Mouse (Mus musculus) adrenal gland, adult 2 months (tissue): Measurements from ENCODE around the gene Rps6ka5. TPM values are rescaled to one million over a fixed set of nuclear protein-coding genes. Genes with fewer than 3 reads are reported as not detected.

Source experiments
- DNase-seq: peaks from one replicate; pipeline ENCODE4 v3.0.0; 2021
- polyA plus RNA-seq: library from polyadenylated mRNA; depleted of rRNA; stranded (reverse); fragments of >200 nt; gene quantifications from 2 replicates; pipeline ENCODE4 v1.2.3, GENCODE M21; 2012
- total RNA-seq, 2 experiments: library from RNA; stranded (reverse); gene quantifications; 2 replicates each; pipeline ENCODE4 v1.2.3; 2021

Gene Rps6ka5
- total and polyA plus RNA-seq, 3 experiments: 0.27 to 8.5 (median 5.1) TPM

GRCm38 (mm10) chr12:100594700-100595099 is 132.1 kb downstream of the Rps6ka5 start:
- no peak for DNase-seq

DNA sequence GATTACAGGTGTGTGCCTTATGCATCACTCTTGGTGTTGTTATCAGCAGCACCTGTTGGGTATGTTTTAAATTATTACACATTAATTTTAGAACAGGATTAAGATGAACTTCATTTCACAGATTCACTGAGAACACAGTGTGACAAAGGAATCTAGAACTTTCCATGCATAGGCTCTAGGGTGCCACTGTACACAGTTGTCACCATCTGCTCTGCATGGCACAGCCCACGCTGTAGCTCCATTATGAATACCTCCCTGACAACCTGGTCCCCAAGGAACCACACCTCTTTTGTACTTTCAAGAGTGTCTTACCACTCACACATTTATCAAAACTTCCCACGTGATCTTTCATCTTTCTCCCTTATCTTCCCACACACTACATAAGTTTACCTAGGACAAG is 140.2 kb downstream of the Rps6ka5 start:
- no peak for DNase-seq

GRCm38 (mm10) chr12:100579221-100579620 is 147.6 kb downstream of the Rps6ka5 start:
- DNase-seq: no peak

DNA sequence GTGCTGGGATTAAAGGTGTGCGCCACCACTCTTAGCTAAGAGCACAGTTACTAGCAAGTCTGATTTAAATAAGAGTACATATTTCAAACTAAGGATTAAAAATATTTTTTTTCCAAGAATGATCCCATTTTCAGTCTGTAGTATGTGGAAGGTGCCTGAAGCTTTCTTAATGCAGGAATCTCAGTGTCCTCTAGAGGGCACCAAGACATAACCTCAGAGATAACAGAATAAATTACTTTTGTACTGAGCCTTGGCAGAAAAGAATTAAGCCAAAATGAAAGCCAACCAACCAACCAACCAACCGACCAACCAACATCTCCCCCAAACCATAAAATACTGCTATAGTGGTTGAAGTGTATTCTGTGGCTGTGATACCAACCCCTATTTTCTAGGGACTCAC is 148.5 kb downstream of the Rps6ka5 start:
- DNase-seq: peak; percentile 32

- no peak for DNase-seq
Observed at GRCm38 (mm10) chr12:100575739-100576138, 151.0 kb downstream of the Rps6ka5 start.

DNA sequence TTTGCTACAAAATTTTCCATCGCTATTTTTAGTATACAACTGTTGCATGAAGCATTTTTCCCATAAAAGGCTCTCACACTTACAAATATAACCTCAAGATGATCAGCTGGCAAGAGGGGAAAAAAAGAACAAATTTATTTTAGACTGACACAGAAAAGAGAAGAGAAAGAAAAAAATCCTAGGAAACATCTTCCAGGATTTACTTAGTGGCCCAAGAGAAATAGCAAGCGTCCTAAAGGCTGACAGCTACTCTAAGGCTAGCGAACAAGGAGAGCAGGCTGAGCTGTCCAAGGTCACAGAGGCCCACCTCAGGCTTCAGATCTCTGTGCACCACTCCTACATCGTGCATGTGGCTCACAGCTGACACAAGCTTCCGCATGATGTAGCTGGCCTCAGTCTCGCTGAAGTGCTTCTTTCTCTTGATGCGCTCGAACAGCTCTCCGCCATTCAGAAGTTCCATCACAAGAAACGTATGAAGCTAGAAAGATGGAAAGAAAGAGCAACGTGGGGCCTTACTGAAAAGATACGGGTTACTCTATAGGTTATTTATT is 156.2 kb downstream of the Rps6ka5 start:
- no peak for DNase-seq

- DNase-seq: no peak
Observed at GRCm38 (mm10) chr12:100568831-100569230, 158.0 kb downstream of the Rps6ka5 start.

- no peak for DNase-seq
Observed at GRCm38 (mm10) chr12:100568105-100568504, 158.7 kb downstream of the Rps6ka5 start.

DNA sequence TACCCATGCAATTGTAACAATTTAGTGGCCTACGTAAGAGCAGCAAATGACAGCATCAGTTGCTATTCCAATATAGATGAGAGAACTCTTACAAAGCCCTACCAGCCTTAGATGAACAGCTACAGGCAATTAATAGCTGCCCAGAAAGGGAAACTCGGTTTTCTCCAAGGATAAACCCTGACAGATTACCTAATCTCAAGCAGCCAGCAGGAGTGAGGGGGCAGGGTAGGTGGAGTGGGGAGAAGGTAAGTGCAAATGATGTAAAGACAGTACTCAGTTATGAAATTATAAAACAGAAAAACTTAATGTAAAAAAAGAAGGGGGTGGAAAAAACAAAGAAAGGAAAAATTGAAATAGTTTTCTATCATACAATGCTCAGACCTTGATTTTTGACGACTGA is 159.2 kb downstream of the Rps6ka5 start:
- no peak for DNase-seq

DNA sequence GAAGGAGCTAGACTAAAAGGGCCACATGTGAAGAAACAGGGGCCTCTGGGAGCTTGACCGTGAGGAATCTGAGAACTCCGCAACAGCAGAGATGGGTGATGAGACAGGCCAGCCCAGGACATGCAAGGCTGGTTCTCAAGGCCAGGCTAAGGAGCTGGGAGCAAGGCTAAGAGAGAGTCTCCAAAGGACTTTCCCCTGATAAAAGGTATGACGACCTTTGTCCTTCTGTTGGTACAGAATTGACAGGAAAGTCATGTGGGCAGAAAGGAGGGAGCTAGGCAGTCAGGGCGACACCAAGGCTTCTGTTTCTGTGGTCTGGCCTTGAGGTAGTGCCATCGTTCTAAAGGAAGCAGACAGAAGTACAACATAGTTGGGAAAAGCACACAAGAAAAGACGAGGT is 173.1 kb downstream of the Rps6ka5 start:
- no peak for DNase-seq

GRCm38 (mm10) chr12:100551972-100552371 is 174.8 kb downstream of the Rps6ka5 start:
- DNase-seq: no peak

DNA sequence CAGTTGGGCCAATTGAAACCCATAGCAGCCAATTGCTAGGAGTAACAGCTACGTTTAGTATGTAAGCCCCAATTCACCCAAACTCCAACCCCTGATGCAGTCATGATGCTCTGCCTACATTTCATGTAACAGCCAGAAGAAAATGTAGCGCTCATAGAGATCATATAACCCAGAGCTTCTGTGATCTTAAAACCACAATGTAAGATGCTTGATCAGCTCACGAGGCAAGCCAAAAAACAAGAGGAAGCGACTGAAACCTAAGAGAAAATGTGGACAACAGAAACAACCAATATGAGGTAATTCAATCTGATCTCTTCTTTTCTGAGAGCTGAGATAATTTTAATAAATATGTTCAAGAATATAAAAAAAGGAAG is 182.6 kb downstream of the Rps6ka5 start:
- no peak for DNase-seq

- DNase-seq: no peak
Observed at GRCm38 (mm10) chr12:100543437-100544193, 183.2 kb downstream of the Rps6ka5 start.

- DNase-seq: no peak
Observed at GRCm38 (mm10) chr12:100542494-100542893, 184.3 kb downstream of the Rps6ka5 start.

DNA sequence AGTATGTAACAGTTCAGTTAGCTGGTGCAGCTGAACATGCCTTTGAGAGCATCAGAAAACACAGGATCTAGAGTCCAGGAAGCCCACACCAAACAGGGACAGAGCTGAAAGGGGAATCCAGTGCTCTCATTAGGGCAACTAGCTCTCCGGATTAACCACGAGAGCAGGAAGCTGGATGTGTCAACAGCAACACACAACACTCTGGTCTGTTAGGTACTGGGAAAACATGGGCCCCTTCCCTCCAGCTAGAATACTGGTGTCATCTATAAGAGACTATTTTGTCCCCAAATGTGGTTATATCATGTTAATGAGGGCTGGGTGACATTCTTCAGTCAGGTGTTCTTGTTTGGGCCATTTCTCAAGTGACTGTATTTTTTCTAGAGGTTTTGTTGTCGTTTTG is 184.7 kb downstream of the Rps6ka5 start:
- no peak for DNase-seq

- DNase-seq: peak; percentile 41
Observed at GRCm38 (mm10) chr12:100539158-100539714, 187.5 kb downstream of the Rps6ka5 start.

GRCm38 (mm10) chr12:100538445-100539157 is 188.2 kb downstream of the Rps6ka5 start:
- peak; percentile 44 for DNase-seq

- no peak for DNase-seq
Observed at GRCm38 (mm10) chr12:100537091-100537490, 189.7 kb downstream of the Rps6ka5 start.

DNA sequence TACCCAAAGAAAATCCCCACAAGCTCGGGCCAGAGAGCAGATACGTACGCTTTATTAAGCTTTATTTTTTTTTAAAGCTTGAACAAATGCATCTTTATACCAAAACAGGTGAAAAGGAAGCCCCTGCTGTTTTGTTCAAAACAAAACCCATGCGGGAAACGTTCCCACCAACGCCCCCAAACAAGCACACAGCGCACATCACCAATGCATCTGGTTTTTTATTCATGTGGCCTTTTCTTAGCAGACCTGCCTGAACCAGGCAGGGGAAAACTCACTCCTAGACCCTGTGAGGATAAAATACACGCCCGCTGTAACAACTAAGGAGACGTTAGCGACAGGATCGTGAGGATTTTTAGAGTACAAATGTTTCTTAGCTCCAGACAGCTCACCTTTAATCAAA is 191.8 kb downstream of the Rps6ka5 start:
- DNase-seq: no peak

DNA sequence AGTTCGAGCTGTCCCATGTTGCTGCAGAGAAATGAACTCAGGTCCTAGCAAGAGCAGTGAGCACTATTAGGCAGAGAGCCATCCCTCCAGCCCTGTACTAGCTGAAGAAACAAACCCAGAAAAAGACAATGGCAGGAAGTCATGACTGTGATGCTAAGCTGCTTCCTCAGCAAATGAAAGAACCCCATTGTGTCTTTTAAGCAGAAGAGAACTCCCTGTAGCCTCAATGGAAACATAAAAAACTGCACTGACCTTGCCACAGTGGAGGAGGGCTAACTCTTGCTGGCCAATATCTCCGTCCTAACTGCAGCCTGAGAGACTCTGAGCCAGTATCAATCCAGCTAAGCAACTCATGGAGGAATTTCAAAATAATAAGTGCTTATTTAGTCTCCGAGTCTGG is 192.8 kb downstream of the Rps6ka5 start:
- DNase-seq: peak; percentile 33

DNA sequence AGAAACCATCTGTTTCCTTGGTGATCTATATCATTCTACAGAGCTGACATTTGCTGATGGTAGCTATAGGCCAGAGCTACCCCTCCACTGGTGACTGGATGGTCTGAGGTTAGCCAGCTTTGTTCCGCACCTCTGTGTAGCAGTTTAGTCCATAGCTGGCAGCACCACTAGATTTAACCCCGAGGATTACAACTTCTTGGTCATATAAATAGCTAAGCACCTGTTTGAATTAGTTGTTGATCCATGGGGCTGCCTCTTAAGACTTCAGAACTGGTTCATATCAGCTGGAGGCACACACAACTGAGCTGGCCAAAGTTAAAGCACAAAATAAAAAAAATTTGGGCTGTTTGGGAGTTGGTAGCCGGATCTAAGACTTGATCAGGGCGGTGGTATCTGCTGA is 193.6 kb downstream of the Rps6ka5 start:
- no peak for DNase-seq

GRCm38 (mm10) chr12:100531740-100532139 is 195.0 kb downstream of the Rps6ka5 start:
- DNase-seq: peak; percentile 36

GRCm38 (mm10) chr12:100530871-100531270 is 195.9 kb downstream of the Rps6ka5 start:
- no peak for DNase-seq
